Mouse (Mus musculus) erythroblast, adult 5-6 weeks (primary cell): Measurements from ENCODE around the gene Gsn. TPM values are rescaled to one million over a fixed set of nuclear protein-coding genes. Genes with fewer than 3 reads are reported as not detected.

Experiments used
- ATAC-seq: replicated peaks from 2 replicates; pipeline ENCODE4 v1.8.0; 2016; ENCODE audit warnings: moderate number of reproducible peaks, mild to moderate bottlenecking, moderate TSS enrichment, inconsistent platforms; ENCODE audit not compliant: poor library complexity, low FRiP score, severe bottlenecking
- total RNA-seq, 2 experiments: library from RNA; stranded (forward) in 1 of 2; stranded (reverse) in 1 of 2; fragments of 150-400 nt in 1 of 2; fragments of 200-764, 138-1000 nt in 1 of 2; gene quantifications; 2 replicates each; pipeline versions ENCODE4 v1.2.3 to v1.2.4; 2015 to 2017; ENCODE audit warnings: low replicate concordance in 2 of 2

Gsn gene
- total RNA-seq, 2 experiments from 2014 or later = 15.0 to 23.1 TPM

DNA sequence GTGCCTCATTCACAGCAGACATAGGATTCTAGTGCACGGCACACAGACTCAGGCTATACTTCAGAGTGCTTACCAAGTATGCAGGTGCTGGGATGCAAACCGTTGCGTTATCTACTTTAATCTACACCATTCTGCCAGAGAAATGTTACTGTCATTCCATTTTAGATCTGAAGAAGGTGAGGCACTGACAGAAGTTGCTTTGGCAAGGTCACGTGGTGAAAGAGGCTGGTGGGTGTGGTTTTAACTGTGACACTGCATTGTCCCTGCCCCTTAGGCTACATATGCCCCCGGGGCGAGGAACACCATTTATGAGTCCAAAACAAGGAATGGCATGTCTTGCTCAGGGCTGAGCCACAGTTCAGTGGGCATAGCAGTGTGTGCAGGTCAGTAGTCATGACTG lies 16.7 kb downstream of the Gsn start:
- ATAC-seq = no peak

DNA sequence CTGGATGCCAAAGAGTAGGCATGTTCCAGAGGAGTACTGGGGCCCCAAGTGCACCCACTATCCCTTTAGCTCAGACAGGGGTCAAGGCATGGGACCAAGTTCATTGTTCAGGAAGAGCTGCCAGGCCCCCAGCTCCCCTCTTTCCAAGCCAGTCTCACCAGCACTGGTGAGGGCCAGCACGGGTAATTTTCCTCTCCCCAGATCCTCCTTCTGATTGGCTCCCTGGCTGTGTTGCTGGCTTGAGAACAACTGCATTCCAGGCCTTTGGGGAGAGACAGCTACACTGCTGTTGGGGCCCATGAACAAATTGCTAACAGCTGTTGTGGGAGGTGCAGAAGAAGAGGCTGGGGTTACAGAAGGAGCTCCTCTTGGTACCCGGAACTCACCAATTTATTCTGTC lies 17.4 kb downstream of the Gsn start:
- ATAC-seq = no peak

DNA sequence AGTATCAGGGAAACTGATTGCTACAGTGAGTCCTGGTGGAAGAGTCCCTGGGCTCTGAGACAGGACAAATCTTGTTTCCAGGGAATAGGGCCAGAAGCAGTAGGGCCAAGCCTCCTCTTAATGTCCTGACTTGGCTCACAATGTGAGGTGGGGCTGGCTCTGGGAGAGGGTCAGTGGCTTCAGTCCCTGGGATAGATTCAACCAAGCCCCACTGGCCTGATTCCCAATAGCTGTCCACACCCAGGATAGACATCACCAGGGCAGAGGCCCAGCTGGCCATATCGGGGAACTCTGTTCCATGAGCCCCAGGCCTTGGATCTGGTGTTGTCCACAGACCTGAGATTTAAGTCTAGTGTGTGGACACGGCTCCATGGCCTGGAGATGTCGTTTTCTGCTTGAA lies 21.5 kb downstream of the Gsn start:
- ATAC-seq = no peak

DNA sequence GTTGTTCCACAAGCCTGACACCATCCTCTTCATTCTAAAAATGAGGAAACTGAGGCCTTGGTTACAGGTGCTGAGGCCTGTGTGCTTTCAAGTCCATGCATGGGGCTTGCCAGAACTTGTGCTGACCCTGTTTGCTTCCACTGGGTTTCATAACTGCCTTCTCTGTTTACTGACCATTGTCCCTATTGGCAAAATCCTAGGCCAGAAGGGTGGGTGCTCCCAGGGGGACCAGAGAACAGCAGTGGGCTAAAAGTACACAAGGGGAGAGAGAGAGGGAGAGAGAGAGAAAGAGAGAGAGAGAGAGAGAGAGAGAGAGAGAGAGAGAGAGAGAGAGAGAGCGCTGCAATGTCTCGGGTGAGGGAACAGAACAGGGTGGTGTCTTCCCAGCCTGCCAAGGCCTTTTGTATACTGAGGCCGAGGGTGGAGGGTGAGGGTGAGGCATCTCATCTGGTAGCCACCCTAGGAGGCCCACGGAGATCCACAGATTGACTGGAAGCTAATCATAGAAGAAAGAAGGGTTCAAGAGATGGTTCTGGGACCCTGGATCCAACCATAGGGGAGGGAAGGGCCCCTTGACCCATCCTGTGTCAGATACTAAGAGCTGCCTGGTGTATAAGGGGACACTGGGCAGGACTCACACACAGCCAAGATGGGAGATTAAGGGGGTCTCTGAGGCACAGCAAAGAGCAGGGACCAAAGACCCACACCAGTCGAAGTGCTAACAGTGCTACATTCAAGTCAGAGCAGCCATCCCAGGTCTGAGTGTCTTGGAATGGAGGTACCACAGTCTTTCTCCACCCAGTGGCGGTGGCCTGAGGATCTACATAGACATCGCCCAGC lies 22.4 kb downstream of the Gsn start:
- no peak for ATAC-seq

DNA sequence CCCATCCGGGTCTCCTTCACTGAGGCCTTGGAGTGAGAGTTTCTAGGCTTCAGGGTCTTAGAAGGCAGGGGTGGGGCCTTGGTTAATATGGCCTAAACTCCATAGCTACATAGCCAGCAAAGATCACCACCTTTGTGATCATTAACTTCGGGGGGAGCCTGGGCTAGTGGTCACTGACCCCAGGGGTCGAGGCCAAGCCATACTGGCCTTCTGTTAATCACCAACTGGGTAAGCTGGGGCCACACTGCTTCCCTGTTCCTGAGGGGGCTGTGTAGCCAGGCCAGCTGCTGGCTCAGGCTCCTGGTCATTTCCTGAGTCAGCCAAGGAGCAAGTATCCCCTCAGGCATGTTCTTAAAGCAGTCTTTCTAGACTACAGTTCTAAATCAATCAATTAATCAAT lies 23.8 kb downstream of the Gsn start:
- no peak for ATAC-seq

DNA sequence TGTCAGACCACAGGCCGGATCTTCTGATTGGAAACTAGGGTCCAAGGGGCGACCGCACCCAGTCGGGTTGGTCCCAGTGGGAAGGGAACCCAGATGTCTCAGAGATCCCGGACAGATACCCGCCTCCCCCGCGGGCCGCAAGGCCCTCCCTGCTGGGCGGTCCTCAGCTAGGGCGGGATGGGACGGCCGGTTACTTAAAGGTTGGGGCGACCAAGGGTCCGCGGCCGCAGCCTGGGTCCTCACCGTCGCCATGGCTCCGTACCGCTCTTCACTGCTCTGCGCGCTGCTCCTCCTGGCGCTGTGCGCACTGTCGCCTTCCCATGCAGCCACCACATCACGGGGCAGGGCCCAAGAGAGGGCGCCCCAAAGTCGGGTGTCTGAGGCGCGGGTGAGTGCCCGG lies 26.0 kb downstream of the Gsn start:
- no peak for ATAC-seq

DNA sequence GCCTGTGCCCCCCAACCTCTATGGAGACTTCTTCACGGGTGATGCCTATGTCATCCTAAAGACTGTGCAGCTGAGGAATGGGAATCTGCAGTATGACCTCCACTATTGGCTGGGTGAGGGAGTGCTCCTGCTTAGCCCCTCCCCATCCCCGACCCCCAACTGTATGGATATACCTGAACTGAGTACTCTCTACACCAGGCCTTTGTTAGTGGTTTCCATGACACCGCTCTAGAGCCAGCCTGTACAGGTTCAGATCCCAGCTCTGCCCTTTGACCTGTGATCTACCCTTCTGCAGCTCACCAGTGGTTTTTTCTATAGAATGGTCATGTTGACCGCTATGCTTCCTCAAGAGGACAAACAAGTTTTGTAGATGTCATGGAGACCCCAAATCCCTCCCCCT lies 27.8 kb downstream of the Gsn start:
- no peak for ATAC-seq

DNA sequence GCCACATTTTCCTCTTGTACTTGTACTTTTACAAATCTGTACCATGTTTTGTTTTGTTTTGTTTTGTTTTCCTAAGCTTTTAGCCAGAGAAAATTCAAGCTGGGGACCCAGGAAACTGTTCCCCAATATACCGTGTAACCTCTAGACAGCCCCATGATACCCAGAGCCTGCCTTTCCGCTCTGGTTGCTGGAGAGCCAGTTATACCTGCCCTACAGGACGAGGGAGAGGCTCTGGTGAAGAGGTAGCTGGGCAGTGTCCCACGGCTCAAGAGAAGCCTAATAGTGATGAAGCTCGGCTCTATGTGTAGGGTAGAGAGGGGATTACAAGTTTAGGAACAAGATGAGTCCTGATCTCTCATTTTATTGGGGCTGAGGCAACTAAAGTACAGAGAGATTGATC lies 29.0 kb downstream of the Gsn start:
- ATAC-seq = no peak

DNA sequence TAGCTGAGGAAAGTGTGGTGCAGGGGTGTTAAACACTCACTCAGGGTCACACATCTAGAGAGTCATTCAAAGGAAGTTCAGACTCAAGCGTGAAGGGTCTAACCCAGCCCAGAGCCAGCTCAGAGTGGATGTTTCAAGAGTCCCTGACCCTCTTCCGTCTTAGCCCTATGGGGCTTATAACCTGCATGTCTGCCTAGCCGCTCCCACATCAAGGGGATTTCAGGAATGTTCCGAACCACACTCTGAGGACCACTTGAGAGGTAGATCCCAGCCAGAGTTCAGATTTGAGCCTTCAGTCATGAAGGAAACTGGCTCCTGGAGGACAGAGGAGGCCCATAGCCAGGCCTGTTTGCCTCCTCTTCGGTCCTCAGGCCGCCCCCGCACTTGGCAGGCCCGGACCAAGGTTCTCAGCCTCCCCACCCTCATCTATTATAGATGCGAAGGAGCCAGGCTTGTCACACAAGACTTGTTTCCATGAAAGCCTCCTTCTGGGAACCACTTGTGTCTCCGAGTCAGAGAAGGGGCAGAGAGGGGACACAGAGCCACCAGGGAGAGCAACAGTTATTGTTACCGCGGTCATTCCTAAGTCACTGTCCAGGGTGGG lies 30.9 kb downstream of the Gsn start:
- no peak for ATAC-seq

DNA sequence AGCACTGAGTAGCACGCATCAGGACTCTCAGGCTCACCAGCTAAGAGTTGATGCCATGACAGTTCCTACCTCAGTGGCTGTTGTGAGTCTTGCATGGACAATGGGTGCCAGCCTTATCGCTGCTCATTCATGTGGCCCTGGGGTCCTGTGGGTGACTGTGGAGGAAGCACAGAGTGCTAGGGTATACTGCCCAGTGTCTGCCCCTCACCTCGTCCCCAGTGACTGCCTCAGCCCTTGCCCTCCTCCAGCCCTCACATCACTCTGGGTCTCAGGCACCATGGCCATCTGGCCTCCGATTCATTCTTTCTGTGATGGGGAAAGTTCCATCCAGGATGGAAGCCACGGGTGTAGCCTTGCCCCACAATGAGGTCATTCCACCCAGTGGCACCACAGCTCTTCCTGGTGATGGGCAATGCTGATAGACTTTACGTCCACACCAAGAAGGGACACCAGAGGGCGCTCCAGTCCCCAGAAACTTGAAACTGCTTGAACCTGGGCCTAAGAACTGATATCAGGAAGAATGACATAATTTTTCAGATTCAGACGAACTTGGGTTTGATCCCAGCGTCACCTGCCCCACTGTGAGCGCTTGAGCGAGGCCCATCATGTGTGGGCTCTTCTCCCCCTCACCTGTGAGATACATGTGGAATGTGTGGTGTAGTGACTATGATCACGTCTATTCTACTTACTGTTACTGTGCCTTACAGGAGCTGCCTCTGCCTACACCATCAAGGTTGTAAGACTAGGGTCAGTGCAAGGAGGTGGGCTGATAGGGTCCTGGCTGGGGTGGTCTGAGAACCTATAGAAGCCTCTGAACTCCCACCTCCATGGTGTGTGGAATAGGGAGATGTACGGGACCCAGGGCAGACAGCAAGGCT lies 32.8 kb downstream of the Gsn start:
- ATAC-seq = peak; percentile 70

DNA sequence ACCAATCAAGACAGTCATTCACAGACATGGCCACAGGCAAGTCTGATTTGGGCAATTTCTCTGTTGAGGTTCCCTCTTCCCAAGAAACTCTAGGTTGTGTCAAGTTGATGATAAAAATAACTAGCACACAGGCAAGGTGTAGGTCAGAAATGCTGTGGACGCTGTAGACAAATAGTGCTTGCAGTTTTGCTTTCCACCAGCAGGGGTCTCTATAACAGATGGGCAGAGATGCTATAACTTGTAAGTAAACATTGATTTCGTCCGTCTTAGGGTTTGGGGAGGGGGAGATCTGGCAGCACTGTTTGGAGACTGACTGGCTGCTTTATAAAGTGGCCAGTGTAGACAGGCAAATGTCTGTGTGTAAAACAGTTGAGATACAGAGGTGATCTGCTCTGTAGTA lies 35.7 kb downstream of the Gsn start:
- ATAC-seq = peak; percentile 55

DNA sequence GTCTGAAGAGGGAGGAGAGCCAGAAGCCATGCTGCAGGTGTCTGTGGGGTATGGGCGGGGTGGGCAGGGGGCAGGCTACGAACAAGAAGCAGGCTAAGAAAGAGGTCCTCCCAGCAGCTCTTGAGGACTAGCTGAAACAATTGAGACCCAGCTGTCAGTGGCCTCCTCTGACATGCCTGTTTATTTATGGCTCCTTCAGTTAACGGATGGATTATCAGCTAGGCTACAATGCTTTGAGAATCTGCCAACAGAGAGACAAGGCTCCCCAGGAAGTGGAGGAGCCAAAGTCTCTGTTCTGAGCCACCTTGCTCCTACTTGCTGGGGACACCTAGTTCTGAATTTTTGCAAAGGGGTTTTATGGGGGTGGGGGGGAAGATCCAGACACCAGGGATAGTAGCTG lies 36.5 kb downstream of the Gsn start:
- ATAC-seq = no peak

DNA sequence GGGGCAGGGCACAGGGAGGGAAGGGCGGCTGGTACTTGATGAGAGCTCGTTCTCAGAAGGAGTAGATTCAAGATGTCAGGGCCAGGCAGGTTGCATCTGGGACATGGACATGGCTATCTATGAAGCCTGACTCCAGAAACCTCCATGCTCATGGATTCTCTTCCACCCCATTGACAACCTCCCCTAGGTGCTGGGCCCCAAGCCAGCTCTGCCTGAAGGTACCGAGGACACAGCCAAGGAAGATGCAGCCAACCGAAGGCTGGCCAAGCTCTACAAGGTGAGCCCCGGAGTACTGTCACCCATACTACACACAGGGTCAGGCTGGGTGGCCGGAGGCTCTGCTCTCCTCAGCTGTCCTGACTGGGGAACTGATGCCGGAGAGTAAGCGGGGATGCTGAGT lies 37.1 kb downstream of the Gsn start:
- no peak for ATAC-seq

DNA sequence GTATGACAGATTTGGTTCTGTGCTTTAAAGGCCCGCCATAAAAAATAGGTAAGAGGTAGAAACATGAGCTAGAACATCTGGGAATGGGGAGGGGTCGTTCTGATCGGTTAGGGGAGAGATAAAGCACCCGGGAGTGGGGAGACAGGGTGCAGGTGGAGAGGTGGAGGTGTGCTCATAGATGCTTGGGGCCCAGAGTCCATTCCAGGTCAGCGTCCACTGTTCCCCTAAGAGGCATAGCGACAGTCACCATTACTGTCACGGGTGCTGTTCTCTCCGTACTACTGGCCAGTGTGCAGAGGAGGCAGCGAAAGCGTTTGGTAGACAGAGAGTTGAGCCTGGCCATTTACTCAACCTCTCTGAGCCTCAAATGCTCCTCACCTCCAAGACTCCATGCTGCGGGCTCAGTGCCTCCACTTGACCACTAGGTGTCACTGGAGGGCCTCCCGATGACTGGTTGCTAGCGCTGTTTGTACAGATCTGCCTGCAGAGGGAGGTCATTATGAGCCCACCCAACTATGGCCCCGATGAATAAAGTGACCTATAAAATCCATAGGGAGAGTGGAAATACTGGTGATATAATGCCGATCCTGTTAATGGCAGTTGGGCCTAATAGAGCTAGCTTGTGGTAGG lies 41.6 kb downstream of the Gsn start:
- ATAC-seq = peak; percentile 85

DNA sequence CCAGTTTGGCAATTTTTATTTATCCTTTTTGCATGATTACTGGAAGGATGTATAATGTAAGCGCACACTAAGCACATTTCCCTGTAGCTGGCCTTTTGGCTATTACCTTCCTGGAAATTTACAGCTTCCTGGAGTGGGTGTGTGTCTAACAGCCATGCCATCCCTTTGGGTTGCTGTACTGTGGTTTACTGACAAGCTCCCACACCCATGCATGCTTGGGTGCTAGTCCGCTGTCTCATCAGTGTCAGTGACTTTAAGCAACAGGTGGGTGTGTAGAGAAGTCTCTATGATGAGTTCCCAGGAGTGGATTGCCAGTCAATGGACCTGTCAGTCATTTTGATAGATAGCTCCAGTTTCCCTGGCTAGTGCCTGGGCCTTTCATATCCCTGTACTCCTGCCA lies 43.3 kb downstream of the Gsn start:
- peak; percentile 34; the same call in 1 of the 2 replicates for ATAC-seq

DNA sequence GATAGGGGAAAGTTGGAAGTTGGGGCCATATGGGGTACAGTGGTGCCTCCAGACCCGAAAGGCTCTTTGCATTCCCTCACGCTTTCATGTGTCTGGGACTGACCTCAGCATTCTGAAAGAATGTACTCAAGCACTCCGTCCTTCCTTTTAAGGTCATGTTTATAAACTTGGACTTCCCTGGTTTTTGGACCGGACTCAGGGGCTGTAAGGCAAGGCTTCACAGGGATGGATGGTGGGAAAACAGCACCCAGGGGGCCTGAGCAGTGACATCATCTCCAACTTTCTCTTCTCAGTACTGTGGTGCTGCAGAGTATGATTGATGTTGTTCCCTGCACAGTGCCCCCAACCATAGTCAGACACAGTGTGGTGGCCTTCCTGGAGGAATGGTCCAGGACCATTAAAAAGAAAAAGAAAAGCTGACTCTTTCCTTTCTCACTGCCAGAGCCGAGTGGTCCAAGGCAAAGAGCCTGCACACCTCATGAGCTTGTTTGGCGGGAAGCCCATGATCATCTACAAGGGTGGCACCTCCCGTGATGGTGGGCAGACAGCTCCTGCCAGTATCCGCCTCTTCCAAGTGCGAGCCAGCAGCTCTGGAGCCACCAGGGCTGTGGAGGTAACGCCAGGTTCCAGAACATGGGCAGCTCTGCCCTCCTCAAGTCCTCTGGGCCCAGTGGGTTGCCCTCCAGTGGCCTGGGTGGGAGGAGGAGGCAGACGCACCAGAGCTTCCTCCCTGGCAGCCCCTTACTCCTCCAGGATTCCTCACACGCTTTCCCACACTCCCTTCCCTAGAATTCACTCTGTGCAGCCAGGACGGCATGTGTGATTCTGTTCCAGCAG lies 46.1 kb downstream of the Gsn start:
- no peak for ATAC-seq

DNA sequence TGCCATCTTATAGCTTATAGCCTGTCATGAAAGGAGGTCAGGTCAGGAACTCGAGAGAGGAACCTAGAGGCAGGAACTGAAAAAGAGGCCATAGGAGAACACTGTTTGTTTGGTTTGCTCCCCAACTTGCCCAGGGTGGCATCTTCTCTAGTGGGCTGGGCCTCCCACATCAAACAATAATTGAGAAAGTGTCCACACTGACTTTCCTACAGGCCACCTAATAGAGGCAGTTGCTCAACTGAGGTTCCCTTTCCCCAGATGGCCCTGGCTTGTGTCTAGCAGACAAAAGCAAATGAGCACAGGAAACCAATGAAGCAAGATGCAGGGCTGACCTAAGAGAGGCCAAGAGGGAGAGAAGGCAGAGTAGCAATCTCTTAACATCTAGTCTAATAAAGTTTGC lies 52.0 kb downstream of the Gsn start:
- no peak for ATAC-seq

DNA sequence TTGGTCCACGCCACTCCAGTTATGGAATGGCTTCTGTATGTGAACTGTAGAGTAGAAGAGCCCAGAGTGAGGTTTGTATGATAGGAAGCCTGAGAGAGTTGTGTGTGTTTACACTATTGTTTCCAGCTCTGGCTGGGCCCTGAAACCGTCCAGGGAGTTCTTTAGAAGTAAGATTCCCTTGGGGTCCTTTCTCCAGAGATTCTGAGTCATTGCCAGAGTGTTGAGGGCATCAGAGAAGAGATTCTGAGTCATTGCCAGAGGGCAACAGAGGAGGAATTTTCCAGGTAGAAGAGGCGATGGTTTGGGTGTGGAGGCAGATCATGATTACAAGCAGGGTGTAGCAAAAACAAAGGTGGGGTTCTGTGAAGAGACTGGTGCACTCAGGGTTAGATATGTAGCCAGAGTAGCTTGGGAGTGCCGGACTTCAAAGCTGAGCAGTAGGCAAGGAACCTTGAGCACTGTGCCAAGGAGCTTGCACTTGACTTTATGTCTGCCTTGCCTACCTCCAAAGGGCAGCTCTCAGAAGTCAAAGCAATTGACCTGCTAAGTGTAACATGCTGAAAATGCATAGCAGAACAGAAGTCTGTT lies 53.8 kb downstream of the Gsn start:
- no peak for ATAC-seq

DNA sequence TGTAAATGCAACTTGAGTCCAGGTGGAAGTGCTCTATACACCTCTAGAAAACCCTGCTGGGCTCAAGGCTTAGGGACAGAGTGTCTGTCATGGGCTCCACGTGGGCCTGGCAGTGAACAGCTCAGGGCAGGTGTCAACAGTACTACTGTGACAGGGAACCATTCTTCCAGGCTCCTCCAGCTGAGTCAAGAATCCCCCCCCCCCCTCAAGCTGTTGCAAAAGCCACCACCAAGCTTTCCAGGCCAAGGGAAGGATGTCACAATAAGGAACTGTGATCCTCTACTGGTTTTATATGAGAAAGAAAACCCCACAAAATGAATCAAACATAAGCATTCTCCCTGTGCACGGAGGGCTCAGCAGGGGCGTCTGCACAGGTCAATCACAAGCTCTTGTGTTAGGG lies 58.1 kb downstream of the Gsn start:
- no peak for ATAC-seq
